Mouse (Mus musculus) intestine, postnatal 0 days (tissue): ENCODE data around the gene Mlh1. TPM values are rescaled to one million over a fixed set of nuclear protein-coding genes. Genes with fewer than 3 reads are reported as not detected.

ENCODE experiments used
- ATAC-seq: fragments of 200-750 bp; cut with Nextera tagmentation; 2 replicates; pipeline ENCODE4 v1.8.0; 2017; ENCODE audit warnings: mild to moderate bottlenecking, moderate TSS enrichment, moderate library complexity
- H3K27ac ChIP-seq: fragments of 300-500 bp; sonication (generic); 2 replicates; pipeline ENCODE4 v1.5.1; 2014; ENCODE audit warnings: mild to moderate bottlenecking, low read depth, low read length, moderate library complexity
- H3K27me3 ChIP-seq: fragments of 300-500 bp; sonication (generic); replicated peaks from 2 replicates; pipeline ENCODE4 v1.6.1; 2014; ENCODE audit warnings: low read length, mixed read lengths; ENCODE audit not compliant: control insufficient read depth, insufficient read depth
- H3K36me3 ChIP-seq: fragments of 300-500 bp; sonication (generic); 2 replicates; pipeline ENCODE4 v1.6.1; 2014; ENCODE audit warnings: mild to moderate bottlenecking, moderate library complexity; ENCODE audit not compliant: control insufficient read depth, insufficient read depth
- H3K4me1 ChIP-seq: fragments of 300-500 bp; sonication (generic); replicated peaks from 2 replicates; pipeline ENCODE4 v1.6.1; 2014; ENCODE audit warnings: antibody characterized with exemption, low read length, mixed read lengths; ENCODE audit not compliant: control insufficient read depth, insufficient read depth
- H3K4me2 ChIP-seq: fragments of 300-500 bp; sonication (generic); replicated peaks from 2 replicates; pipeline ENCODE4 v1.6.1; 2014; ENCODE audit warnings: low read depth, mild to moderate bottlenecking, moderate library complexity
- H3K4me3 ChIP-seq: fragments of 300-500 bp; sonication (generic); 2 replicates; pipeline ENCODE4 v1.5.1; 2014; ENCODE audit warnings: low read depth, low read length
- H3K9ac ChIP-seq: fragments of 300-500 bp; sonication (generic); 2 replicates; pipeline ENCODE4 v1.6.1; 2014; ENCODE audit warnings: mild to moderate bottlenecking, low read depth, low read length
- H3K9me3 ChIP-seq: fragments of 300-500 bp; sonication (generic); 2 replicates; pipeline ENCODE4 v1.6.1; 2016; ENCODE audit warnings: mixed run types; ENCODE audit not compliant: control insufficient read depth
- CTCF ChIP-seq: sonication (generic); IDR thresholded peaks from 2 replicates; pipeline ENCODE4 v1.5.1; 2016; ENCODE audit warnings: low read depth, mild to moderate bottlenecking, control low read depth, antibody characterized with exemption, moderate library complexity
- WGBS: fragments of 180-500 bp; shearing (Covaris S2); extraction: QIAGEN DNeasy Blood & Tissue Kit; methylation state at CpG from one replicate; pipeline ENCODE4 v1.1.7; 2014; 5-methylcytosine and 5-hydroxymethylcytosine counted together
- polyA plus RNA-seq: library from polyadenylated mRNA; unstranded; fragments of >200 nt; fragmentation: Nextera tagmentation; extraction: Ambion mirVana; gene quantifications from 2 replicates; pipeline ENCODE4 v1.2.1, GENCODE M21; 2015

Gene Mlh1
- polyA plus RNA-seq, 1 experiment from 2014 or later: 11.7 TPM

- ATAC-seq: no peak
- Histone ChIP-seq H3K4me2 (no peak overlapping the region), H3K27ac (no peak overlapping the region), H3K9me3 (no peaks in the 10 kb centered on the region), H3K4me1 (no peaks in the 10 kb centered on the region), H3K4me3 (no peak overlapping the region), H3K27me3 (no peaks in the 10 kb centered on the region), H3K36me3 (peaks cover 34% of the 10 kb centered on the region), H3K9ac (no peak overlapping the region)
- TF ChIP-seq CTCF: no peak
- WGBS: 72% methylated on average over 7 of the region's 7 CpGs
These were observed 82.9 kb downstream of the Mlh1 start for GRCm38 (mm10) chr9:111188731-111189130.

GRCm38 (mm10) chr9:111186861-111187260 lies 84.7 kb downstream of the Mlh1 start:
- no peak overlapping the region for H3K9ac ChIP-seq
- no peak for ATAC-seq
- 90% methylated on average over 6 of the region's 6 CpGs for WGBS
- no peak overlapping the region for H3K4me3 ChIP-seq
- no peak overlapping the region for H3K4me2 ChIP-seq
- peaks cover 29% of the 10 kb centered on the region for H3K36me3 ChIP-seq
- H3K27me3 ChIP-seq: no peaks in the 10 kb centered on the region
- TF ChIP-seq CTCF: no peak
- H3K4me1 ChIP-seq: no peaks in the 10 kb centered on the region
- no peak overlapping the region for H3K27ac ChIP-seq
- H3K9me3 ChIP-seq: no peaks in the 10 kb centered on the region

- Histone ChIP-seq H3K4me1 (no peaks in the 10 kb centered on the region), H3K4me3 (no peak overlapping the region), H3K4me2 (no peak overlapping the region), H3K27me3 (no peaks in the 10 kb centered on the region), H3K36me3 (peaks cover 17% of the 10 kb centered on the region), H3K27ac (no peak overlapping the region), H3K9ac (no peak overlapping the region), H3K9me3 (no peaks in the 10 kb centered on the region)
- no peak for TF ChIP-seq CTCF
- no peak for ATAC-seq
- WGBS: 80% methylated on average over 4 of the region's 4 CpGs
These were observed 86.7 kb downstream of the Mlh1 start for GRCm38 (mm10) chr9:111184929-111185328.

GRCm38 (mm10) chr9:111182176-111182575 lies 89.4 kb downstream of the Mlh1 start:
- 73% methylated on average over 3 of the region's 3 CpGs for WGBS
- Histone ChIP-seq H3K9me3 (no peaks in the 10 kb centered on the region), H3K27ac (no peak overlapping the region), H3K4me1 (no peaks in the 10 kb centered on the region), H3K27me3 (no peaks in the 10 kb centered on the region), H3K36me3 (peaks cover 10% of the 10 kb centered on the region; the same call in 1 of the 2 replicates), H3K4me3 (no peak overlapping the region), H3K4me2 (no peak overlapping the region), H3K9ac (no peak overlapping the region)
- no peak for ATAC-seq
- TF ChIP-seq CTCF: no peak

DNA sequence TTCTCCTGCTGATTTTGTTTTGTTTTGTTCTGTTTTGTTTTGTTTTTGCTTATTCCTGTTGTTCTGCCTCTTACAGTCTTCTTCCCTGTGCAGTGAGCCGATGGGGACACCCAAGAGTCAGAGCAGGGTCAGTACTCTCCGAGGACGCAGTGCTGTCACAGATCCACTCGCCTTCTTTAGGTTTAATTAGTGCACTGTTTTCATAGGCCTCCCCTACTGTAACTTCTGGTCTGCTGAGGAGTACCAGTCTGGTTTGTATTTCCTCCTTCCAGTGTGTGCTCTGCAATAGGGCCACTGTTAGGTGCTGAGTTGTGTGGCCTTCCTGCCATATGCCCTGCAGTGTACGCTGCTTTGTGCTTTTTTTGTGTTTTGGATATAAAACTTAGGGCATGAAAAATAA lies 92.6 kb downstream of the Mlh1 start:
- no peak for TF ChIP-seq CTCF
- Histone ChIP-seq H3K9me3 (no peaks in the 10 kb centered on the region), H3K4me1 (no peaks in the 10 kb centered on the region), H3K9ac (no peak overlapping the region), H3K4me2 (no peak overlapping the region), H3K27me3 (no peaks in the 10 kb centered on the region), H3K4me3 (no peak overlapping the region), H3K36me3 (peaks cover 7% of the 10 kb centered on the region; the same call in 1 of the 2 replicates), H3K27ac (no peak overlapping the region)
- WGBS: 86% methylated on average over 5 of the region's 5 CpGs
- no peak for ATAC-seq

Other genes with a start within 250 kb of the Mlh1 start
- gene Ccrl2, start 214.3 kb downstream of the Mlh1 start, polyA plus RNA-seq: 2.7 and 3.8 TPM in 2 replicates
- gene Lrrfip2, start 154.2 kb downstream of the Mlh1 start, polyA plus RNA-seq: 45.1 and 46.1 TPM in 2 replicates
- gene Epm2aip1, start 138 bp upstream of the Mlh1 start, polyA plus RNA-seq: 8.0 TPM in 2 replicates
- gene Trank1, start 39.9 kb upstream of the Mlh1 start, polyA plus RNA-seq: 0.39 and 0.46 TPM in 2 replicates
- gene Dclk3, start 167.3 kb upstream of the Mlh1 start, polyA plus RNA-seq: 1.1 and 1.4 TPM in 2 replicates